Mouse (Mus musculus) bone marrow, adult 2 months (tissue): ENCODE measurements around the gene Ptov1.

Experiments
- CTCF ChIP-seq: fragments of 200-500 bp; IDR thresholded peaks from 2 replicates; pipeline ENCODE4 v1.5.1; 2011; ENCODE audit warnings: low read length, control low read depth; ENCODE audit not compliant: control insufficient read depth, insufficient read depth
- POLR2A ChIP-seq: fragments of 200-500 bp; IDR thresholded peaks from 2 replicates; pipeline ENCODE4 v1.6.1; 2011; ENCODE audit warnings: low read depth, mild to moderate bottlenecking, control low read depth, low read length, borderline replicate concordance; ENCODE audit not compliant: control insufficient read depth

DNA sequence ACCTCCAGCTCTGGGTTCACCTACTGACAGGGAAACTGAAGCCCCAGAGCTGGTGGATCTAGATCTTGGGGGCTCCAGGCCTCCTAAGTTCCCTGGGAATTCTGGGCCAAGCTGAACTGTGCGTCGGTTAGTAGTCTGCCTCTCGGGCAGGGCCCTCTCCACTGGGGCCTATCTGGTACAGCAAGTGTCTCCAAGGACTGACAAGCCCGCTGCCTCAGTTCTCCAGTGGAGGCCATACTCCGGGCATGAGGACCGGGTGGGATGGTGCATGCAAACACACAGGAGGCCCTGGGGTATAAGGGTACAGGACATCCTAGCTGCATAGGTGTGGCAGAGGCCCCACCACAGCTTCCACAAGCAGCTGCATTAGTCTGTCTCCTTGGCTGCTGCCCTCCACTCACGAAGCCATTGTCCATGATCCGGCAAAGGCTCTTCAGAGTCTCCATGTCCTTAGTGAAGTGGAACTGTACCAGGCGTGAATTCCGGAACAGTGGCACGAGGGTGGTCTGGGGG, 5.5 kb downstream of the Ptov1 start:
- TF ChIP-seq CTCF, result no peak
- no peak for TF ChIP-seq POLR2A
